Mouse (Mus musculus) midbrain, postnatal 0 days (tissue): Measurements from ENCODE around the gene Syne3. TPM values are rescaled to one million over a fixed set of nuclear protein-coding genes. Genes with fewer than 3 reads are reported as not detected.

ENCODE experiments used
- ATAC-seq: fragments of 200-750 bp; cut with Nextera tagmentation; 2 replicates; pipeline ENCODE4 v1.8.0; 2017; ENCODE audit warnings: moderate number of reproducible peaks, mild to moderate bottlenecking, moderate TSS enrichment, moderate library complexity; ENCODE audit not compliant: low FRiP score
- DNase-seq: peaks from one replicate; pipeline ENCODE4 v3.0.0-alpha.2; 2015; ENCODE audit warnings: low spot score
- H3K27ac ChIP-seq: fragments of 300-500 bp; sonication (generic); 2 replicates; pipeline ENCODE4 v1.5.1; 2014; ENCODE audit warnings: low read depth, mild to moderate bottlenecking, low read length, mixed read lengths
- H3K27me3 ChIP-seq: fragments of 300-500 bp; sonication (generic); 2 replicates; pipeline ENCODE4 v1.6.1; 2014; ENCODE audit warnings: low read length, control low read depth, mixed read lengths; ENCODE audit not compliant: insufficient read depth
- H3K36me3 ChIP-seq: fragments of 300-500 bp; sonication (generic); 2 replicates; pipeline ENCODE4 v1.6.1; 2014; ENCODE audit warnings: low read length, control low read depth, mixed read lengths; ENCODE audit not compliant: insufficient read depth
- H3K4me1 ChIP-seq: fragments of 300-500 bp; sonication (generic); 2 replicates; pipeline ENCODE4 v1.6.1; 2014; ENCODE audit warnings: mild to moderate bottlenecking, control low read depth, antibody characterized with exemption, low read length, mixed read lengths; ENCODE audit not compliant: insufficient read depth
- H3K4me2 ChIP-seq: fragments of 300-500 bp; sonication (generic); 2 replicates; pipeline ENCODE4 v1.6.1; 2014; ENCODE audit warnings: low read depth, mild to moderate bottlenecking, low read length, mixed read lengths; ENCODE audit not compliant: poor library complexity, severe bottlenecking
- H3K4me3 ChIP-seq: fragments of 300-500 bp; sonication (generic); 2 replicates; pipeline ENCODE4 v1.5.1; 2014; ENCODE audit warnings: low read depth, mild to moderate bottlenecking, low read length, moderate library complexity
- H3K9ac ChIP-seq: fragments of 300-500 bp; sonication (generic); replicated peaks from 2 replicates; pipeline ENCODE4 v1.6.1; 2014; ENCODE audit warnings: mild to moderate bottlenecking, low read length, moderate library complexity, mixed read lengths; ENCODE audit not compliant: poor library complexity, severe bottlenecking
- H3K9me3 ChIP-seq: fragments of 300-500 bp; sonication (generic); 2 replicates; pipeline ENCODE4 v1.6.1; 2016; ENCODE audit warnings: low read length, control low read depth
- CTCF ChIP-seq: IDR thresholded peaks from 2 replicates; pipeline ENCODE4 v1.5.1; 2016; ENCODE audit warnings: antibody characterized with exemption, mild to moderate bottlenecking
- WGBS: fragments of 180-500 bp; shearing (Covaris S2); extraction: QIAGEN DNeasy Blood & Tissue Kit; methylation state at CpG from one replicate; pipeline ENCODE4 v1.1.7; 2014; 5-methylcytosine and 5-hydroxymethylcytosine counted together
- polyA plus RNA-seq: library from polyadenylated mRNA; unstranded; fragments of >200 nt; fragmentation: Nextera tagmentation; extraction: Ambion mirVana; gene quantifications from 2 replicates; pipeline ENCODE4 v1.2.1, GENCODE M21; 2015
- total RNA-seq: library from RNA; depleted of rRNA; stranded (reverse); fragments of >200 nt; gene quantifications from 2 replicates; pipeline ENCODE4 v1.2.3, GENCODE M21; 2014

Syne3 gene
- total and polyA plus RNA-seq, 2 experiments from 2014 or later, result 0.85 to 0.93 TPM

- Histone ChIP-seq H3K4me1 (no peaks in the 10 kb centered on the region), H3K4me2 (no peak overlapping the region), H3K27ac (no peak overlapping the region), H3K27me3 (no peaks in the 10 kb centered on the region), H3K9me3 (no peaks in the 10 kb centered on the region), H3K4me3 (no peak overlapping the region), H3K36me3 (no peaks in the 10 kb centered on the region), H3K9ac (no peak overlapping the region)
- TF ChIP-seq CTCF, result no peak
- ATAC-seq (no peak), DNase-seq (no peak)
- WGBS, result 86% methylated on average over 4 of the region's 4 CpGs
Observed at GRCm38 (mm10) chr12:104969618-104970017, 40.0 kb downstream of the Syne3 start.

- DNase-seq (no peak), ATAC-seq (no peak)
- 88% methylated on average over 9 of the region's 9 CpGs for WGBS
- no peaks in the 10 kb centered on the region for H3K36me3 ChIP-seq
- no peaks in the 10 kb centered on the region for H3K27me3 ChIP-seq
- H3K9me3 ChIP-seq, result no peaks in the 10 kb centered on the region
- H3K4me1 ChIP-seq, result no peaks in the 10 kb centered on the region
- no peak overlapping the region for H3K9ac ChIP-seq
- H3K27ac ChIP-seq, result no peak overlapping the region
- TF ChIP-seq CTCF, result no peak
- no peak overlapping the region for H3K4me3 ChIP-seq
- H3K4me2 ChIP-seq, result no peak overlapping the region
Observed at GRCm38 (mm10) chr12:104969177-104969576, 40.4 kb downstream of the Syne3 start.

GRCm38 (mm10) chr12:104964953-104965911 is 44.4 kb downstream of the Syne3 start:
- Histone ChIP-seq H3K36me3 (no peaks in the 10 kb centered on the region), H3K4me2 (no peak overlapping the region), H3K9me3 (no peaks in the 10 kb centered on the region), H3K4me1 (no peaks in the 10 kb centered on the region), H3K27me3 (no peaks in the 10 kb centered on the region), H3K9ac (no peak overlapping the region), H3K27ac (no peak overlapping the region), H3K4me3 (no peak overlapping the region)
- TF ChIP-seq CTCF, result no peak
- ATAC-seq (no peak), DNase-seq (peak; percentile 55)
- 54% methylated on average over 7 of the region's 7 CpGs for WGBS

- H3K27ac ChIP-seq, result no peak overlapping the region
- no peaks in the 10 kb centered on the region for H3K4me1 ChIP-seq
- no peaks in the 10 kb centered on the region for H3K36me3 ChIP-seq
- no peak overlapping the region for H3K9ac ChIP-seq
- no peak overlapping the region for H3K4me2 ChIP-seq
- ATAC-seq (no peak), DNase-seq (no peak)
- no peak overlapping the region for H3K4me3 ChIP-seq
- 0 out of 2 replicates have a peak, but pooled peaks cover 4% of the 10 kb centered on the region for H3K27me3 ChIP-seq
- H3K9me3 ChIP-seq, result no peaks in the 10 kb centered on the region
- TF ChIP-seq CTCF, result no peak
Observed at GRCm38 (mm10) chr12:104960421-104960820, 49.2 kb downstream of the Syne3 start.

- Histone ChIP-seq H3K9me3 (no peaks in the 10 kb centered on the region), H3K4me1 (no peaks in the 10 kb centered on the region), H3K4me2 (no peak overlapping the region), H3K27ac (no peak overlapping the region), H3K9ac (no peak overlapping the region), H3K27me3 (0 out of 2 replicates have a peak, but pooled peaks cover 4% of the 10 kb centered on the region), H3K4me3 (no peak overlapping the region), H3K36me3 (no peaks in the 10 kb centered on the region)
- TF ChIP-seq CTCF, result no peak
- DNase-seq (no peak), ATAC-seq (no peak)
- WGBS, result 66% methylated on average over 9 of the region's 9 CpGs
Observed at GRCm38 (mm10) chr12:104959966-104960365, 49.6 kb downstream of the Syne3 start.

DNA sequence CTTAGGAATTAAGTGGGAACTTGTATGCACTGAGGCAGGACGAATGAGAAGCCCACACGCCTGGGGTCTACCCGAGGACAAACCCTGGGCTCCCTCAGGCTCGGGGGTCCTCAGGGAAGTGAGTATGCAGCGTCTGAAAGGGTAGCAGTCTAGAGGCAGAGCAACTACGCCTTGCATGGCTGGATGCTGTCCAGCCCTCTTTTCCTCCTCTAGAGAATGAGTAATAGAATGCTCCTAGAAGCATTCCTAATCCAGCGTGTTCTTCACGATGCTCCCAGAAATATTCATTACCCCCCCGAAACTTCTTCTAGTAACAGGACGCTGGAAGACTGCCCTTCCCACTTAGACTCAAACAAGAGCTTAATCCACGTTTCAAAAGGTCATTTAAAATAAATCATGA is 51.3 kb downstream of the Syne3 start:
- Histone ChIP-seq H3K4me3 (no peak overlapping the region), H3K27ac (no peak overlapping the region), H3K4me2 (no peak overlapping the region), H3K27me3 (0 out of 2 replicates have a peak, but pooled peaks cover 4% of the 10 kb centered on the region), H3K9ac (no peak overlapping the region), H3K4me1 (no peaks in the 10 kb centered on the region), H3K9me3 (no peaks in the 10 kb centered on the region), H3K36me3 (no peaks in the 10 kb centered on the region)
- no peak for ATAC-seq
- TF ChIP-seq CTCF, result no peak
- 78% methylated on average over 11 of the region's 11 CpGs for WGBS
- DNase-seq, result no peak
